Mouse (Mus musculus) thymus, adult 2 months (tissue): ENCODE measurements at regions not wholly inside any gene's neighbourhood (a gene's known extent, or its start where the extent isn't known, plus 50 kb on each side); places are given as distances from the start of the nearest gene placed in this dataset.

Source experiments
- CTCF ChIP-seq: fragments of 200-500 bp; IDR thresholded peaks from 2 replicates; pipeline ENCODE4 v1.5.1; 2012; ENCODE audit warnings: mild to moderate bottlenecking, control low read depth, low read length, moderate library complexity, borderline replicate concordance; ENCODE audit not compliant: control insufficient read depth, poor library complexity, insufficient read depth; ENCODE audit errors: extremely low read depth
- POLR2A ChIP-seq: fragments of 200-500 bp; IDR thresholded peaks from 2 replicates; pipeline ENCODE4 v1.6.1; 2012; ENCODE audit warnings: mild to moderate bottlenecking, low read length, control low read depth, moderate library complexity; ENCODE audit not compliant: control insufficient read depth, poor library complexity, insufficient read depth; ENCODE audit errors: extremely low read depth

DNA sequence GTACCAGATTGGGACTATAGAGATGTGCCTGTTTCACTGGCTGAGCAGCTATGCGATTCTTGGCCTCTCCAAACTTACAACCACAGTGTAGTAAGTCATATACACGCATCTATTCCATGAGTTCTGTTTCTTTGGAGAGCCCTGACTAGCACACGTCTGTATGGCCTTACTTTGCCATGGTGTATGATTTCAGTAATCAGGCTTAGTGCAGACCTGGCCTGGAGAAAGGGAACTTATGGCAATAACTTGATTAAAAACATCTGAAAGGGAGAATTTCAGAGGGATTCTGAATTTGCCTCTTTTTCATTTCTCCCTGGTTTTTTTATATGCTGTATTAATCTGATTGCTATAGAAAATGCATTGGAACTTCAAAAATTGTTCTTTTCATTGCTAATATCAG lies 148.0 kb upstream of the Gm5148 start:
- no peak for TF ChIP-seq CTCF
- no peak for TF ChIP-seq POLR2A
